In genomic region chr11:119913291-119913934, GRCm38 (mm10) we compare ENCODE assay signal across 7 mouse cellular contexts. TPM values are rescaled to one million over a fixed set of nuclear protein-coding genes. Genes with fewer than 3 reads are reported as not detected.
DNase-seq lines count a peak whose midpoint lies in the region; ATAC-seq and TF ChIP-seq lines count a peak whose summit lies in the region.

TSS of gene Chmp6 (plus strand) at chr11:119913441.

- H3K36me3 ChIP-seq in embryonic facial prominence, embryonic 11.5 days (replicated peaks; ENCODE audit: control insufficient read depth, insufficient read depth, low read depth, low read length) = peaks cover 7% of the 10 kb centered on the region; the same call in 1 of the 2 replicates
- peaks cover 30% of the 10 kb centered on the region for H3K36me3 ChIP-seq in limb, embryonic 12.5 days
- H3K36me3 ChIP-seq in midbrain, embryonic 15.5 days (replicated peaks) = peaks cover 17% of the 10 kb centered on the region; the same call in 1 of the 2 replicates
- H3K36me3 ChIP-seq in spleen, adult 2 months (ENCODE audit: control insufficient read depth, insufficient read depth, low read length) = peaks cover 19% of the 10 kb centered on the region

- peak; percentile 44 for TF ChIP-seq POLR2A in spleen, adult 2 months (IDR thresholded peaks at IDR 0.05; ENCODE audit: low read depth, low read length)

- H3K27me3 ChIP-seq in embryonic facial prominence, embryonic 11.5 days (ENCODE audit: control insufficient read depth, insufficient read depth, low read length) = no peaks in the 10 kb centered on the region
- 0 out of 2 replicates have a peak, but pooled peaks cover 6% of the 10 kb centered on the region for H3K27me3 ChIP-seq in limb, embryonic 12.5 days
- H3K27me3 ChIP-seq in midbrain, embryonic 15.5 days (replicated peaks) = no peaks in the 10 kb centered on the region
- H3K27me3 ChIP-seq in spleen, adult 2 months (ENCODE audit: control insufficient read depth, insufficient read depth, low read length) = no peaks in the 10 kb centered on the region

- peaks cover 2% of the 10 kb centered on the region; the same call in 1 of the 2 replicates for H3K4me1 ChIP-seq in embryonic facial prominence, embryonic 11.5 days (ENCODE audit: control insufficient read depth, insufficient read depth, low read length)
- peaks cover 39% of the 10 kb centered on the region for H3K4me1 ChIP-seq in limb, embryonic 12.5 days (replicated peaks)
- peaks cover 37% of the 10 kb centered on the region for H3K4me1 ChIP-seq in midbrain, embryonic 15.5 days
- peaks cover 18% of the 10 kb centered on the region; the same call in 1 of the 2 replicates for H3K4me1 ChIP-seq in spleen, adult 2 months (ENCODE audit: control insufficient read depth, insufficient read depth, insufficient read length)

- peak; percentile 94 for DNase-seq in adrenal gland, postnatal 14 days
- peak; percentile 90 for DNase-seq in embryonic facial prominence, embryonic 11.5 days (ENCODE audit: low spot score)
- DNase-seq in heart, adult 11 months = peak; percentile 98
- peak; percentile 96 for DNase-seq in kidney, adult 18-20 months
- peak in 1 of 2 experiments; percentile 83 for DNase-seq in spleen, adult 2 months (ENCODE audit: low read depth in 1 of 2, low spot score in 2 of 2)

- peak; percentile 54 for ATAC-seq in embryonic facial prominence, embryonic 11.5 days (replicated peaks; ENCODE audit: insufficient number of reproducible peaks, low FRiP score, low TSS enrichment, low read depth)
- ATAC-seq in limb, embryonic 12.5 days (ENCODE audit: insufficient number of reproducible peaks, insufficient read depth, low FRiP score, low TSS enrichment, low read depth) = peak; percentile 29
- ATAC-seq in midbrain, embryonic 15.5 days (replicated peaks) = peak; percentile 83

- H3K27ac ChIP-seq in embryonic facial prominence, embryonic 11.5 days (replicated peaks; ENCODE audit: low read depth, low read length) = peak within 1 kb of the TSS; percentile 29
- H3K27ac ChIP-seq in limb, embryonic 12.5 days = peak within 1 kb of the TSS; percentile 81
- peak within 1 kb of the TSS; percentile 81 for H3K27ac ChIP-seq in midbrain, embryonic 15.5 days
- peak within 1 kb of the TSS; percentile 40 for H3K27ac ChIP-seq in spleen, adult 2 months (ENCODE audit: insufficient read depth, low read length)

- WGBS in embryonic facial prominence, embryonic 11.5 days = under 1% methylated on average over 48 of the region's 48 CpGs
- under 1% methylated on average over 48 of the region's 48 CpGs for WGBS in limb, embryonic 12.5 days
- WGBS in midbrain, embryonic 15.5 days = 1% methylated on average over 48 of the region's 48 CpGs
- 2% methylated on average over 48 of the region's 48 CpGs for WGBS in spleen, adult 2 months

- no peak for TF ChIP-seq CTCF in spleen, adult 2 months (IDR thresholded peaks at IDR 0.05; ENCODE audit: extremely low read depth, insufficient read depth, insufficient read length, insufficient replicate concordance)

- peak within 1 kb of the TSS; percentile 72 for H3K4me3 ChIP-seq in embryonic facial prominence, embryonic 11.5 days (ENCODE audit: low read depth, low read length)
- H3K4me3 ChIP-seq in limb, embryonic 12.5 days (replicated peaks) = peak within 1 kb of the TSS; percentile 95
- peak within 1 kb of the TSS; percentile 89 for H3K4me3 ChIP-seq in midbrain, embryonic 15.5 days
- peak within 1 kb of the TSS; percentile 85 for H3K4me3 ChIP-seq in spleen, adult 2 months (ENCODE audit: extremely low read depth, insufficient read depth, insufficient read length)

- H3K9ac ChIP-seq in embryonic facial prominence, embryonic 11.5 days (replicated peaks; ENCODE audit: low read length) = peak within 1 kb of the TSS; percentile 93
- peak within 1 kb of the TSS; percentile 94 for H3K9ac ChIP-seq in limb, embryonic 12.5 days (replicated peaks)
- peak within 1 kb of the TSS; percentile 89 for H3K9ac ChIP-seq in midbrain, embryonic 15.5 days

- H3K9me3 ChIP-seq in embryonic facial prominence, embryonic 11.5 days (replicated peaks; ENCODE audit: control insufficient read depth, low read length) = no peaks in the 10 kb centered on the region
- no peaks in the 10 kb centered on the region for H3K9me3 ChIP-seq in limb, embryonic 12.5 days
- H3K9me3 ChIP-seq in midbrain, embryonic 15.5 days = no peaks in the 10 kb centered on the region

- H3K4me2 ChIP-seq in embryonic facial prominence, embryonic 11.5 days (ENCODE audit: low read depth, low read length) = peak within 1 kb of the TSS; percentile 74
- peak within 1 kb of the TSS; percentile 91 for H3K4me2 ChIP-seq in limb, embryonic 12.5 days
- peak within 1 kb of the TSS; percentile 97 for H3K4me2 ChIP-seq in midbrain, embryonic 15.5 days

RNA-seq across cellular contexts. Expression of gene Chmp6, which starts in this region (rescaled TPM):
- 31.0 and 37.3 TPM in 2 replicates for total RNA-seq in adrenal gland, postnatal 14 days (2021)
- 93.8 and 106 TPM in 2 replicates for polyA plus RNA-seq in embryonic facial prominence, embryonic 11.5 days (2014; fragmentation: Nextera tagmentation; extraction: Ambion mirVana)
- 105 and 115 TPM in 2 replicates for polyA plus RNA-seq in limb, embryonic 12.5 days (2016; fragmentation: Nextera tagmentation; extraction: Ambion mirVana)
- 113 and 116 TPM in 2 replicates for polyA plus RNA-seq in midbrain, embryonic 15.5 days (2015; fragmentation: Nextera tagmentation; extraction: Ambion mirVana)
- 31.2 and 36.6 TPM in 2 replicates for polyA plus RNA-seq in spleen, adult 2 months (2012; rRNA removed)

Comparison
In these comparisons a context has a peak if more than half of its experiments do, and no peak if none do; other contexts are left out.
1. ATAC-seq: peak in every context shown above with its lines; median percentile 83 in midbrain, embryonic 15.5 days; 54 in embryonic facial prominence, embryonic 11.5 days; 29 in limb, embryonic 12.5 days.
2. H3K27ac ChIP-seq: peak in every context shown above with its lines; median percentile 81 in limb, embryonic 12.5 days; 81 in midbrain, embryonic 15.5 days; 40 in spleen, adult 2 months; 29 in embryonic facial prominence, embryonic 11.5 days.